Mouse (Mus musculus) c-Kit-positive CD71-positive TER-119-positive erythroid progenitor cells, embryonic 14.5 days (primary cell): ENCODE results near the gene Hk2.
"Not testable (repeated sequence)": the region's sequence is repeated elsewhere in the genome, so short reads cannot be mapped to it uniquely, and the experiment has no call there.

Experiments used
- DNase-seq: peaks from one replicate; pipeline ENCODE4 v3.0.0-alpha.2; 2013; ENCODE audit warnings: low spot score

Gene Hk2

GRCm38 (mm10) chr6:82689474-82689873 lies 84.8 kb downstream of the Hk2 start:
- DNase-seq: no peak

GRCm38 (mm10) chr6:82688586-82688985 lies 85.7 kb downstream of the Hk2 start:
- not testable (repeated sequence) for DNase-seq

GRCm38 (mm10) chr6:82684136-82684535 lies 90.1 kb downstream of the Hk2 start:
- DNase-seq: no peak

- not testable (repeated sequence) for DNase-seq
Observed at GRCm38 (mm10) chr6:82679286-82679685, 95.0 kb downstream of the Hk2 start.

GRCm38 (mm10) chr6:82677629-82678028 lies 96.6 kb downstream of the Hk2 start:
- DNase-seq: not testable (repeated sequence)
